Mouse (Mus musculus): ENCODE data around the gene Gm21488.

The Gm21488 gene

DNA sequence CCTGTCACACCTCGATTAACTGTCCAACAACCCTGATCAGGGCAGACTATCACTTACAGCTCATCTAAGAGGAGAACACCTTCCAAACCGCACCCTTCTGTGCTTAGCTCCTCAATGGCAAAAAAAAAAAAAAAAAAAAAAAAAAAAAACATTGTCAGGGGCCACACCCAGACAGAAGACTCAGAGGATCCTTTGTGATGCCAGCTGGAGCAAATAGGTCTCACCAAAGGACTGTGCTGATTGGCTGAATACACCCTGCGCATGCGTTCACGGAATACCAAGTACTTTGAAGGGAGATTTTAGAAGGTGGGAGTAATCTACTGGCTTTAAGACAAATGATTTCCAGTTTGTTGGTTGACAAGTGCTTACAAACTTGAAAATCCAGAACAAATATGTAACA, at the start of gene Gm21488:
Gene Gm21488, minus strand, starts transcription at position 101 of the 400 bp plus-strand sequence.
- WGBS: no CpG with 5 or more reads among the region's 5 CpGs

Measured in cerebral cortex, adult 2 months (tissue).